Mouse (Mus musculus) forebrain, embryonic 12.5 days (tissue): ENCODE results near the gene Dcps. TPM values are rescaled to one million over a fixed set of nuclear protein-coding genes. Genes with fewer than 3 reads are reported as not detected.
A peak's percentile ranks its signal among the peaks of the same experiment; 100 is the strongest.
"Not testable (repeated sequence)": the region's sequence is repeated elsewhere in the genome, so short reads cannot be mapped to it uniquely, and the experiment has no call there.

Source experiments
- ATAC-seq: fragments of 200-750 bp; cut with Nextera tagmentation; 2 replicates; pipeline ENCODE4 v1.8.0; 2017; ENCODE audit warnings: moderate TSS enrichment; ENCODE audit not compliant: low FRiP score
- H3K27ac ChIP-seq: fragments of 300-500 bp; sonication (generic); 2 replicates; pipeline ENCODE4 v1.5.1; 2016; ENCODE audit warnings: mild to moderate bottlenecking
- H3K27me3 ChIP-seq: fragments of 300-500 bp; sonication (generic); 2 replicates; pipeline ENCODE4 v1.6.1; 2016; ENCODE audit warnings: mild to moderate bottlenecking
- H3K36me3 ChIP-seq: fragments of 300-500 bp; sonication (generic); replicated peaks from 2 replicates; pipeline ENCODE4 v1.6.1; 2016; ENCODE audit warnings: mild to moderate bottlenecking
- H3K4me1 ChIP-seq: fragments of 300-500 bp; sonication (generic); 2 replicates; pipeline ENCODE4 v1.6.1; 2016
- H3K4me2 ChIP-seq: fragments of 300-500 bp; sonication (generic); 2 replicates; pipeline ENCODE4 v1.6.1; 2016; ENCODE audit warnings: mild to moderate bottlenecking, moderate library complexity
- H3K4me3 ChIP-seq: fragments of 300-500 bp; sonication (generic); replicated peaks from 2 replicates; pipeline ENCODE4 v1.5.1; 2016; ENCODE audit warnings: mild to moderate bottlenecking
- H3K9ac ChIP-seq: fragments of 300-500 bp; sonication (generic); 2 replicates; pipeline ENCODE4 v1.6.1; 2016; ENCODE audit warnings: mild to moderate bottlenecking
- H3K9me3 ChIP-seq: fragments of 300-500 bp; sonication (generic); 2 replicates; pipeline ENCODE4 v1.6.1; 2016
- WGBS: fragments of 180-500 bp; shearing (Covaris S2); methylation state at CpG from one replicate; pipeline ENCODE4 v1.1.7; 2016; 5-methylcytosine and 5-hydroxymethylcytosine counted together
- polyA plus RNA-seq: library from polyadenylated mRNA; unstranded; fragments of >200 nt; fragmentation: Nextera tagmentation; extraction: Ambion mirVana; gene quantifications from 2 replicates; pipeline ENCODE4 v1.2.1, GENCODE M21; 2016

Gene Dcps
- polyA plus RNA-seq, 1 experiment from 2014 or later: 90.1 TPM

DNA sequence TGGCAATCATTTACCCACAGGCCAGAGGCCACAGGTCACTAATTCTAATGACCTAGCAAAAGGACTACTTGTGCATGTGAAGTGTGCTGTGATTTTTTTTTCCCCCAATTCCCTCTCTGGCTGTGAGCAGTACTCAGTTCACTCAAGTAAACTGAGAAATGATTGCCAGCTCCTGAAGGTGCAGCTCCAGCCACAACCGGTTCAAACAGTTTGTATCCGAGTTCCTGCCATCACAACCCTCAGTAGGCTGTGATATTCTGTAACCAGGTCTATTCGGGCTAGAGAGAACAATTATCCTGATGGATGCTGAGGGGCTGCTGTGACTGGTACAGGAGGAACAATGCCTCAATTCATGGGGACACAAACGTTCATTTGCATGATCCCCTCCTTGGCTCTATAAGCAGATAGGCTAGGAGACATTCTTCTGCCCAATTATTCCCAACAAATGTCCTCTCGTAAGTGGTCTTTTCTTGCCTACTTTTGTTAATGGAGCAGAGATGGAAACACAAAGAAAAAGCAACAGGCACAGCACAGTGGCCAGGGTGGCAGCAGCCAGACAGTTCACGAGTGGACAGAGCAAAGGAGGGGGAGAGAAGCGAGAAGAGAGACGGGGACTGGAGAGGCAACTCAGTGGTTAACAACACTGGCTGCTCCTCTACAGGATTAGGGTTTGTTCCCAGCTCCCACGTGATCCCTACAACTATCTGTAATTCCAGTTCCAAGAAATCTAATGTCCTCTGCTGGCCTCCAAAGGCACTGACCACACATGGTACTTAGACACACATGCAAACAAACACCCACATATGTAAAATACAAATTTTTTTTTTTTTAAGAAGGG lies 8.8 kb downstream of the Dcps start:
- Histone ChIP-seq H3K27ac (peak overlapping the region; percentile 81), H3K4me1 (peaks cover 20% of the 10 kb centered on the region), H3K4me3 (no peak overlapping the region), H3K36me3 (peaks cover 15% of the 10 kb centered on the region), H3K27me3 (no peaks in the 10 kb centered on the region; the same call in 1 of the 2 replicates), H3K4me2 (peak overlapping the region; percentile 9; the same call in 1 of the 2 replicates), H3K9me3 (no peaks in the 10 kb centered on the region), H3K9ac (no peak overlapping the region)
- 6% methylated on average over 9 of the region's 9 CpGs for WGBS
- peak; percentile 85 for ATAC-seq

DNA sequence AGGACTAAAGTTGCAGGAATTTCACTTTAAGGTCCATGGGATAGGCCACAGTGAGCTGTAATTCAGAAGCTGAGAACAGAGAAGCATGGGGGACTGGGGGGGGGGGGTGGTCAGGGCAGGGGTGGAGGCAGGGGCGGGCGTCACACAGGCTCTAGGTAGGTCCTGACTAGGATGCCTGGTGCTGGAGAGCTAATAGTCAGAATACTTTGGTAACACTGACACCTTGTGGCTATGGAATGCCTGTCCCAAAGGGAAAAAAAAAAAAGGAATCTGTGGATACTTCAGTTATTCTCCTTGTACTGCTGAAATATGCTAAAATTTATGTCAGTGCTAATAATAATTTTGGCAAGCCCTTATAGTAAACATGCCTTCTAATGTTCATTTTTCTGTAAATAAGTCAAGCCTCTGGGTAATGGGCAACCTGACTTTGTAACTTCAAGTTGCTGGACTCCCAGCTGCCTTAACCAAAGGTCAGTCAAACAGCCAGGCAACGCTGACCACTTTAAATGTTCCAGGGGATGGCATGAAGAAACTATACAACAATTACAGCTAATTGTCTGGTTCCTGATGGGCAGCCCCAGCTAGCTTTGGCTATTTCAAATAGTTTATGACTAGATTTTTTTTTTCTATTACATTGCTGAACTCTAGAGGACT lies 9.6 kb downstream of the Dcps start:
- peak overlapping the region; percentile 81 for H3K27ac ChIP-seq
- H3K4me2 ChIP-seq: no peak overlapping the region
- peaks cover 20% of the 10 kb centered on the region for H3K4me1 ChIP-seq
- 7% methylated on average over 3 of the region's 3 CpGs for WGBS
- H3K4me3 ChIP-seq: no peak overlapping the region
- H3K36me3 ChIP-seq: peaks cover 15% of the 10 kb centered on the region
- ATAC-seq: peak; percentile 66
- H3K9me3 ChIP-seq: no peaks in the 10 kb centered on the region
- H3K27me3 ChIP-seq: no peaks in the 10 kb centered on the region; the same call in 1 of the 2 replicates
- H3K9ac ChIP-seq: no peak overlapping the region

GRCm38 (mm10) chr9:35164142-35164874 lies 11.6 kb downstream of the Dcps start:
- no peak overlapping the region for H3K4me3 ChIP-seq
- no peak for ATAC-seq
- H3K36me3 ChIP-seq: peaks cover 4% of the 10 kb centered on the region; the same call in 1 of the 2 replicates
- no peak overlapping the region for H3K9ac ChIP-seq
- no peak overlapping the region for H3K27ac ChIP-seq
- H3K4me1 ChIP-seq: peaks cover 20% of the 10 kb centered on the region
- H3K27me3 ChIP-seq: no peaks in the 10 kb centered on the region; the same call in 1 of the 2 replicates
- H3K4me2 ChIP-seq: no peak overlapping the region
- no peaks in the 10 kb centered on the region for H3K9me3 ChIP-seq
- 83% methylated on average over 5 of the region's 5 CpGs for WGBS

GRCm38 (mm10) chr9:35163011-35163690 lies 12.7 kb downstream of the Dcps start:
- no peak overlapping the region for H3K4me2 ChIP-seq
- no peaks in the 10 kb centered on the region; the same call in 1 of the 2 replicates for H3K36me3 ChIP-seq
- WGBS: 89% methylated on average over 11 of the region's 11 CpGs
- no peak overlapping the region for H3K27ac ChIP-seq
- H3K4me1 ChIP-seq: peaks cover 19% of the 10 kb centered on the region
- H3K4me3 ChIP-seq: no peak overlapping the region
- H3K9me3 ChIP-seq: no peaks in the 10 kb centered on the region
- ATAC-seq: no peak
- no peaks in the 10 kb centered on the region; the same call in 1 of the 2 replicates for H3K27me3 ChIP-seq
- no peak overlapping the region for H3K9ac ChIP-seq

- Histone ChIP-seq H3K9me3 (no peaks in the 10 kb centered on the region), H3K27me3 (no peaks in the 10 kb centered on the region; the same call in 1 of the 2 replicates), H3K36me3 (no peaks in the 10 kb centered on the region; the same call in 1 of the 2 replicates), H3K27ac (no peak overlapping the region), H3K4me3 (no peak overlapping the region), H3K9ac (no peak overlapping the region), H3K4me2 (no peak overlapping the region), H3K4me1 (peaks cover 5% of the 10 kb centered on the region)
- ATAC-seq: no peak
- 91% methylated on average over 7 of the region's 7 CpGs for WGBS
These were observed 14.1 kb downstream of the Dcps start for GRCm38 (mm10) chr9:35161721-35162120.

GRCm38 (mm10) chr9:35160662-35161061 lies 15.2 kb downstream of the Dcps start:
- 58% methylated on average over 2 of the region's 2 CpGs for WGBS
- H3K4me3 ChIP-seq: no peak overlapping the region
- no peak overlapping the region for H3K9ac ChIP-seq
- no peak overlapping the region for H3K27ac ChIP-seq
- no peaks in the 10 kb centered on the region for H3K4me1 ChIP-seq
- ATAC-seq: no peak
- no peaks in the 10 kb centered on the region for H3K9me3 ChIP-seq
- H3K4me2 ChIP-seq: no peak overlapping the region
- H3K36me3 ChIP-seq: no peaks in the 10 kb centered on the region; the same call in 1 of the 2 replicates
- no peaks in the 10 kb centered on the region; the same call in 1 of the 2 replicates for H3K27me3 ChIP-seq

DNA sequence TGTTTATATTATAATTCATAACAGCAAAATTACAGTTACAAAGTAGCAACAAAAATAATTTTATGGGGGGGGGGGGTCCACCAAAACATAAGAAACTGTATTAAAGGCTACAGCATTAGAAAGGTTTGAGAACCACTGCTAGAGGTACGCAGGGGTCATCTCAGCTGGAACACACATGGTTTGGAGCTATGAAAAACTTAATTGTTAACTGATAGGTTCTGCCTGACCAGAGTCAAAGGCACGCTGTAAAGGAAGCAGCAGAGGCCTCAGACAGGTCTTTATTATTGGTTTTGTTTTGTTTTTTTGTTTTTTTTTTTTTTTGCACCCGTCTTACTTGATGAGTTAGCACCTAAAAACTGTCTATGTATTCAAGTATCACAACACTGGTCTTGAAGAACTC lies 17.4 kb downstream of the Dcps start:
- no peak overlapping the region for H3K27ac ChIP-seq
- 83% methylated on average over 3 of the region's 3 CpGs for WGBS
- no peaks in the 10 kb centered on the region; the same call in 1 of the 2 replicates for H3K36me3 ChIP-seq
- no peak for ATAC-seq
- no peaks in the 10 kb centered on the region for H3K4me1 ChIP-seq
- H3K9me3 ChIP-seq: no peaks in the 10 kb centered on the region
- H3K4me3 ChIP-seq: no peak overlapping the region
- no peak overlapping the region for H3K4me2 ChIP-seq
- H3K9ac ChIP-seq: no peak overlapping the region
- no peaks in the 10 kb centered on the region for H3K27me3 ChIP-seq

DNA sequence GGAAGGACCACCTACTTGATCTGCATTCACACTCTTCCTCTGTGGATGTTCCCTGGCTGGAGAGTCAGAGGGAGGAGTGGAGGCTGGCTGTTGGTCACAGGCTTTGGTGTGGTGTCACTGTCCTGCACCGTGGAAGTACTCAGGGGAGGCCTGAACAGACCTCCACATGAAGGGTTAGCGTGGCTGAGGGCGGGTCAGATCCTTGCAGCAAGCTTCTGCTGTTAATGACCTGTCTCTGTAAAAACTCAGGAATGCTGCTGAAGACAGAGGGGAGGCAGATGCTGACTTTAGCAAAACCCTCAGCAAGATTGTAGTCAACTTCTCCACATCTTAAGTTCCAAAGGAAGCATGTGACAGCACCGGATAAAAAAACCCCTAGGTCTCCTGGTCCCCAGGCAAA lies 19.0 kb downstream of the Dcps start:
- WGBS: 91% methylated on average over 4 of the region's 4 CpGs

DNA sequence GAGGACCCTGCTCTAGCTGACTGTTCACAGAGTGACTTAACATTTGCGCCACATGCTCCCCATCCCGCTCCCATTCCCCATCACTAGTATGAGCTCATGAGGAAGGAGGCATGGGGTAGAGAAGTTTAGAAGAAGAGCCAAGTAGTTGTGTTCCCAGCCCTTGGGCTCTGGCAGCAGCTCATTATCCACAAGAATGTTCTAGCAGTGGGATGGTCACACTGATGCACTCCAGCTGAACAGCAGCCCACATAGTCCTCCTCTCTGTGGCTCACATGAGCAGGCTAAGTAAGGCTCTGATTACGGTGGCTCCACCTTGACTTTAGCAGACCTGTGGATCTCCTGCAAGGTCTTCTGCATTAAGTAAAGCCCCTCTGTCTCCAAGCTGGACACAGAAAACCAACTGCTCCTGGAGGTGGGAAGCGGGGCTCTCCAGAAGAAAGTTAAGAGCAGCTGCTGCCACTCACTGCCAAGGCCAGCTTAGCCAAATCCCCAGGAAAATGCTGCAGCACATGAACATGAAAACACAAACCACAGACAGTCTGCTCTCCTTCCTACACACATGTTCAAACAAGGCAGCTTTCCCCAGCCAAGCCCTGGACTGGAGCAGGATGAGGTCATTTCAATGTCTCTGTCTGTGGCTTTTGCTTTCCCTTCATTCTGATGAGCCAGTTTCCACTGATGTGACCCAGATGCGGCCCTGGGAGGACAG lies 19.7 kb downstream of the Dcps start:
- H3K36me3 ChIP-seq: no peaks in the 10 kb centered on the region
- 94% methylated on average over 5 of the region's 5 CpGs for WGBS
- H3K27me3 ChIP-seq: no peaks in the 10 kb centered on the region
- no peak overlapping the region for H3K9ac ChIP-seq
- no peak overlapping the region for H3K4me3 ChIP-seq
- no peak for ATAC-seq
- no peak overlapping the region for H3K27ac ChIP-seq
- no peaks in the 10 kb centered on the region for H3K9me3 ChIP-seq
- H3K4me2 ChIP-seq: no peak overlapping the region
- no peaks in the 10 kb centered on the region for H3K4me1 ChIP-seq

More for the DNA sequence above, 19.0 kb downstream of the Dcps start:
- Histone ChIP-seq H3K9ac (no peak overlapping the region), H3K27me3 (no peaks in the 10 kb centered on the region), H3K27ac (no peak overlapping the region), H3K4me3 (no peak overlapping the region), H3K4me2 (no peak overlapping the region), H3K36me3 (no peaks in the 10 kb centered on the region), H3K9me3 (no peaks in the 10 kb centered on the region), H3K4me1 (no peaks in the 10 kb centered on the region)
- ATAC-seq: no peak

GRCm38 (mm10) chr9:35152923-35153322 lies 22.9 kb downstream of the Dcps start:
- H3K27me3 ChIP-seq: no peaks in the 10 kb centered on the region
- no peak for ATAC-seq
- 94% methylated on average over 1 of the region's 1 CpGs for WGBS
- no peak overlapping the region for H3K4me3 ChIP-seq
- H3K36me3 ChIP-seq: no peaks in the 10 kb centered on the region
- H3K4me2 ChIP-seq: no peak overlapping the region
- H3K27ac ChIP-seq: no peak overlapping the region
- no peak overlapping the region for H3K9ac ChIP-seq
- H3K9me3 ChIP-seq: no peaks in the 10 kb centered on the region
- H3K4me1 ChIP-seq: no peaks in the 10 kb centered on the region

DNA sequence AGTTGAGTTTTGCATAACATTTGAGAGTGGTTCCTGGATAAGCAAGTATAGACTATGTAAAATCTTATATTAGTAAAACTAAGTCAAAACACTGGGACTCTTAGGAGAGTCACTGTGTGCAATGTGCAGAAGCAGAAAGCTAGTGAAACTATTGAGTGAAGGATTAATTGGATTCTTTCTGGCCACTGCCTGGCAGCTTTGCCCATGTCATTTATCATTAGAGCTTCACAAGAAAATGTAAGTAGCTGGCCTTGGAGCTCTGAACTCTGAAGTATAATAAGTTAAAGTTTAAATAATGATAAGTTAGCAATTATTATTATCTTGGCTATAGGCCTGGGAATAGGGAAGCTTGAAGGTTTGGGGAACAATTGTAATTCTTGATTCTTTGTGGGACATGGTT lies 27.0 kb downstream of the Dcps start:
- H3K4me1 ChIP-seq, H3K4me2 ChIP-seq, H3K27me3 ChIP-seq, ATAC-seq, H3K27ac ChIP-seq, H3K9ac ChIP-seq, H3K9me3 ChIP-seq, H3K4me3 ChIP-seq, H3K36me3 ChIP-seq: not testable (repeated sequence)
